Mouse (Mus musculus): ENCODE data around the gene Fam198b.

DNA sequence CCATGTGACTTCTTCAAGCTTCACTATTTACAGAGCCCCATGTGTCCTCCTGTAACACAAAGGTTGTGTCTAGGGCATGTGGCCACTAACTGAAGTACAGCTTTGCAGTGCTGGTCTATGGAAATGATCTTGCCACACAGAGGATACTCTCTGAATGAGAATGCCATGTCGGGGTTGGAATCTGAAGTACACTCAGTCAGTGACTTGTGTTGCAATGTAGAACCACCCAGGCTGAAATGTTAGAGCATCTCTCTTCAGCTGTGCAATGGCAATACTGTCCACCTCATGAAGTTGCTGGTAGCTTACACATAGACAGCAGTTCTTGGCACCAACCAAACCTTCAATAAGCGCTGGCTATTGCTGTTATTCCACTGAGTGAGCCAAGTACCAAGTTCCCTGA, 3.6 kb downstream of the Fam198b start:
- no peak for TF ChIP-seq POLR2A (IDR thresholded peaks at IDR 0.05; ENCODE audit: control insufficient read depth, extremely low read depth, insufficient read depth, low read length, poor library complexity)
- no peak for TF ChIP-seq CTCF (IDR thresholded peaks at IDR 0.05; ENCODE audit: borderline replicate concordance, control insufficient read depth, extremely low read depth, insufficient read depth, low read length, poor library complexity)

All from thymus, adult 2 months (tissue).